Mouse (Mus musculus) embryonic facial prominence, embryonic 15.5 days (tissue): ENCODE data around the gene Tmem82. TPM values are rescaled to one million over a fixed set of nuclear protein-coding genes. Genes with fewer than 3 reads are reported as not detected.

ENCODE experiments used
- ATAC-seq: fragments of 200-750 bp; cut with Nextera tagmentation; 2 replicates; pipeline ENCODE4 v1.8.0; 2017; ENCODE audit warnings: low read depth, moderate TSS enrichment; ENCODE audit not compliant: insufficient number of reproducible peaks, low FRiP score, low TSS enrichment
- H3K27ac ChIP-seq: fragments of 300-500 bp; sonication (generic); replicated peaks from 2 replicates; pipeline ENCODE4 v1.5.1; 2015; ENCODE audit warnings: mild to moderate bottlenecking, inconsistent platforms
- H3K27me3 ChIP-seq: fragments of 300-500 bp; sonication (generic); 2 replicates; pipeline ENCODE4 v1.6.1; 2015; ENCODE audit warnings: inconsistent platforms
- H3K36me3 ChIP-seq: fragments of 300-500 bp; sonication (generic); 2 replicates; pipeline ENCODE4 v1.6.1; 2015; ENCODE audit warnings: mild to moderate bottlenecking, inconsistent platforms
- H3K4me1 ChIP-seq: fragments of 300-500 bp; sonication (generic); 2 replicates; pipeline ENCODE4 v1.6.1; 2015; ENCODE audit warnings: inconsistent platforms
- H3K4me2 ChIP-seq: fragments of 300-500 bp; sonication (generic); replicated peaks from 2 replicates; pipeline ENCODE4 v1.6.1; 2015; ENCODE audit warnings: mild to moderate bottlenecking, inconsistent platforms
- H3K4me3 ChIP-seq: fragments of 300-500 bp; sonication (generic); replicated peaks from 2 replicates; pipeline ENCODE4 v1.5.1; 2015; ENCODE audit warnings: mild to moderate bottlenecking, inconsistent platforms
- H3K9ac ChIP-seq: fragments of 300-500 bp; sonication (generic); 2 replicates; pipeline ENCODE4 v1.6.1; 2015; ENCODE audit warnings: inconsistent platforms
- H3K9me3 ChIP-seq: fragments of 300-500 bp; sonication (generic); replicated peaks from 2 replicates; pipeline ENCODE4 v1.6.1; 2016; ENCODE audit warnings: inconsistent platforms
- WGBS: fragments of 180-500 bp; shearing (Covaris S2); methylation state at CpG from one replicate; pipeline ENCODE4 v1.1.7; 2015; 5-methylcytosine and 5-hydroxymethylcytosine counted together
- polyA plus RNA-seq: library from polyadenylated mRNA; unstranded; fragments of >200 nt; fragmentation: Nextera tagmentation; extraction: Ambion mirVana; gene quantifications from 2 replicates; pipeline ENCODE4 v1.2.1, GENCODE M21; 2015

Gene Tmem82
- polyA plus RNA-seq, 1 experiment from 2014 or later = 0.48 TPM

- no peaks in the 10 kb centered on the region for H3K9me3 ChIP-seq
- no peak overlapping the region for H3K4me2 ChIP-seq
- H3K4me1 ChIP-seq = peaks cover 26% of the 10 kb centered on the region; the same call in 1 of the 2 replicates
- H3K4me3 ChIP-seq = no peak overlapping the region
- no peak overlapping the region for H3K27ac ChIP-seq
- ATAC-seq = no peak
- WGBS = 80% methylated on average over 13 of the region's 13 CpGs
- peaks cover 28% of the 10 kb centered on the region; the same call in 1 of the 2 replicates for H3K36me3 ChIP-seq
- no peaks in the 10 kb centered on the region for H3K27me3 ChIP-seq
- H3K9ac ChIP-seq = no peak overlapping the region
Observed at GRCm38 (mm10) chr4:141653813-141654212, 35.4 kb upstream of the Tmem82 start.

GRCm38 (mm10) chr4:141653044-141653443, 34.6 kb upstream of the Tmem82 start:
- no peak overlapping the region for H3K9ac ChIP-seq
- H3K4me2 ChIP-seq = no peak overlapping the region
- H3K36me3 ChIP-seq = peaks cover 26% of the 10 kb centered on the region; the same call in 1 of the 2 replicates
- peaks cover 25% of the 10 kb centered on the region; the same call in 1 of the 2 replicates for H3K4me1 ChIP-seq
- 86% methylated on average over 8 of the region's 8 CpGs for WGBS
- H3K27me3 ChIP-seq = no peaks in the 10 kb centered on the region
- no peak for ATAC-seq
- H3K4me3 ChIP-seq = no peak overlapping the region
- no peak overlapping the region for H3K27ac ChIP-seq
- no peaks in the 10 kb centered on the region for H3K9me3 ChIP-seq

GRCm38 (mm10) chr4:141651944-141652343, 33.5 kb upstream of the Tmem82 start:
- Histone ChIP-seq H3K4me1 (peaks cover 25% of the 10 kb centered on the region; the same call in 1 of the 2 replicates), H3K4me3 (no peak overlapping the region), H3K9ac (no peak overlapping the region), H3K27ac (0 out of 2 replicates have a peak overlapping the region, but pooled peaks have one; percentile 7), H3K4me2 (no peak overlapping the region), H3K36me3 (peaks cover 27% of the 10 kb centered on the region; the same call in 1 of the 2 replicates), H3K9me3 (no peaks in the 10 kb centered on the region), H3K27me3 (no peaks in the 10 kb centered on the region)
- WGBS = 90% methylated on average over 10 of the region's 10 CpGs
- no peak for ATAC-seq

- 77% methylated on average over 6 of the region's 6 CpGs for WGBS
- peaks cover 22% of the 10 kb centered on the region; the same call in 1 of the 2 replicates for H3K4me1 ChIP-seq
- no peak overlapping the region for H3K4me3 ChIP-seq
- H3K4me2 ChIP-seq = no peak overlapping the region
- H3K27me3 ChIP-seq = no peaks in the 10 kb centered on the region
- H3K9me3 ChIP-seq = no peaks in the 10 kb centered on the region
- H3K36me3 ChIP-seq = peaks cover 24% of the 10 kb centered on the region; the same call in 1 of the 2 replicates
- 0 out of 2 replicates have a peak overlapping the region, but pooled peaks have one; percentile 7 for H3K27ac ChIP-seq
- no peak overlapping the region for H3K9ac ChIP-seq
- no peak for ATAC-seq
Observed at GRCm38 (mm10) chr4:141651286-141651685, 32.9 kb upstream of the Tmem82 start.

GRCm38 (mm10) chr4:141649244-141649643, 30.8 kb upstream of the Tmem82 start:
- peaks cover 16% of the 10 kb centered on the region; the same call in 1 of the 2 replicates for H3K4me1 ChIP-seq
- peaks cover 21% of the 10 kb centered on the region; the same call in 1 of the 2 replicates for H3K36me3 ChIP-seq
- no peak for ATAC-seq
- H3K27ac ChIP-seq = no peak overlapping the region
- no peak overlapping the region for H3K4me3 ChIP-seq
- no peaks in the 10 kb centered on the region for H3K9me3 ChIP-seq
- WGBS = 80% methylated on average over 6 of the region's 6 CpGs
- H3K27me3 ChIP-seq = no peaks in the 10 kb centered on the region
- no peak overlapping the region for H3K4me2 ChIP-seq
- H3K9ac ChIP-seq = no peak overlapping the region

- H3K27ac ChIP-seq = no peak overlapping the region
- H3K4me2 ChIP-seq = no peak overlapping the region
- 90% methylated on average over 5 of the region's 5 CpGs for WGBS
- no peak overlapping the region for H3K9ac ChIP-seq
- no peaks in the 10 kb centered on the region for H3K9me3 ChIP-seq
- H3K27me3 ChIP-seq = no peaks in the 10 kb centered on the region
- peaks cover 16% of the 10 kb centered on the region; the same call in 1 of the 2 replicates for H3K36me3 ChIP-seq
- ATAC-seq = no peak
- H3K4me3 ChIP-seq = no peak overlapping the region
- H3K4me1 ChIP-seq = peaks cover 22% of the 10 kb centered on the region
Observed at GRCm38 (mm10) chr4:141648262-141648661, 29.8 kb upstream of the Tmem82 start.

GRCm38 (mm10) chr4:141647187-141647586, 28.8 kb upstream of the Tmem82 start:
- peaks cover 14% of the 10 kb centered on the region; the same call in 1 of the 2 replicates for H3K36me3 ChIP-seq
- no peak overlapping the region for H3K27ac ChIP-seq
- no peaks in the 10 kb centered on the region for H3K27me3 ChIP-seq
- no peak overlapping the region for H3K4me3 ChIP-seq
- 99% methylated on average over 3 of the region's 3 CpGs for WGBS
- H3K9me3 ChIP-seq = no peaks in the 10 kb centered on the region
- ATAC-seq = no peak
- H3K4me1 ChIP-seq = peaks cover 26% of the 10 kb centered on the region
- no peak overlapping the region for H3K9ac ChIP-seq
- H3K4me2 ChIP-seq = no peak overlapping the region

- peaks cover 26% of the 10 kb centered on the region for H3K4me1 ChIP-seq
- H3K27ac ChIP-seq = no peak overlapping the region
- H3K36me3 ChIP-seq = peaks cover 22% of the 10 kb centered on the region
- H3K4me3 ChIP-seq = no peak overlapping the region
- H3K27me3 ChIP-seq = no peaks in the 10 kb centered on the region
- H3K9ac ChIP-seq = no peak overlapping the region
- ATAC-seq = no peak
- H3K4me2 ChIP-seq = no peak overlapping the region
- 93% methylated on average over 8 of the region's 8 CpGs for WGBS
- no peaks in the 10 kb centered on the region for H3K9me3 ChIP-seq
Observed at GRCm38 (mm10) chr4:141645988-141646387, 27.6 kb upstream of the Tmem82 start.

GRCm38 (mm10) chr4:141643118-141643855, 24.9 kb upstream of the Tmem82 start:
- no peak overlapping the region for H3K4me3 ChIP-seq
- no peak overlapping the region for H3K9ac ChIP-seq
- H3K27ac ChIP-seq = peak overlapping the region; percentile 69; the same call in 1 of the 2 replicates

GRCm38 (mm10) chr4:141641961-141642811, 23.8 kb upstream of the Tmem82 start:
- Histone ChIP-seq H3K9ac (no peak overlapping the region), H3K4me1 (peaks cover 13% of the 10 kb centered on the region), H3K4me2 (no peak overlapping the region), H3K4me3 (no peak overlapping the region), H3K27me3 (no peaks in the 10 kb centered on the region), H3K27ac (no peak overlapping the region), H3K9me3 (no peaks in the 10 kb centered on the region), H3K36me3 (peaks cover 51% of the 10 kb centered on the region)
- no peak for ATAC-seq
- 87% methylated on average over 25 of the region's 25 CpGs for WGBS

More at GRCm38 (mm10) chr4:141643118-141643855, 24.9 kb upstream of the Tmem82 start:
- no peaks in the 10 kb centered on the region for H3K27me3 ChIP-seq
- ATAC-seq = peak; percentile 48
- no peak overlapping the region for H3K4me2 ChIP-seq
- no peaks in the 10 kb centered on the region for H3K9me3 ChIP-seq
- peaks cover 46% of the 10 kb centered on the region for H3K36me3 ChIP-seq
- WGBS = 52% methylated on average over 7 of the region's 7 CpGs
- H3K4me1 ChIP-seq = peaks cover 15% of the 10 kb centered on the region

- ATAC-seq = no peak
- Histone ChIP-seq H3K36me3 (peaks cover 58% of the 10 kb centered on the region), H3K4me1 (peaks cover 13% of the 10 kb centered on the region), H3K27me3 (no peaks in the 10 kb centered on the region), H3K4me2 (no peak overlapping the region), H3K9me3 (no peaks in the 10 kb centered on the region), H3K27ac (no peak overlapping the region), H3K9ac (no peak overlapping the region), H3K4me3 (no peak overlapping the region)
- WGBS = 87% methylated on average over 7 of the region's 7 CpGs
Observed at GRCm38 (mm10) chr4:141641353-141641771, 22.9 kb upstream of the Tmem82 start.
